Mouse (Mus musculus) intestine, postnatal 0 days (tissue): ENCODE measurements around the gene Cdip1. TPM values are rescaled to one million over a fixed set of nuclear protein-coding genes. Genes with fewer than 3 reads are reported as not detected.

Experiments
- ATAC-seq: fragments of 200-750 bp; cut with Nextera tagmentation; 2 replicates; pipeline ENCODE4 v1.8.0; 2017; ENCODE audit warnings: mild to moderate bottlenecking, moderate TSS enrichment, moderate library complexity
- H3K27ac ChIP-seq: fragments of 300-500 bp; sonication (generic); 2 replicates; pipeline ENCODE4 v1.5.1; 2014; ENCODE audit warnings: mild to moderate bottlenecking, low read depth, low read length, moderate library complexity
- H3K27me3 ChIP-seq: fragments of 300-500 bp; sonication (generic); replicated peaks from 2 replicates; pipeline ENCODE4 v1.6.1; 2014; ENCODE audit warnings: low read length, mixed read lengths; ENCODE audit not compliant: control insufficient read depth, insufficient read depth
- H3K36me3 ChIP-seq: fragments of 300-500 bp; sonication (generic); 2 replicates; pipeline ENCODE4 v1.6.1; 2014; ENCODE audit warnings: mild to moderate bottlenecking, moderate library complexity; ENCODE audit not compliant: control insufficient read depth, insufficient read depth
- H3K4me1 ChIP-seq: fragments of 300-500 bp; sonication (generic); replicated peaks from 2 replicates; pipeline ENCODE4 v1.6.1; 2014; ENCODE audit warnings: antibody characterized with exemption, low read length, mixed read lengths; ENCODE audit not compliant: control insufficient read depth, insufficient read depth
- H3K4me2 ChIP-seq: fragments of 300-500 bp; sonication (generic); replicated peaks from 2 replicates; pipeline ENCODE4 v1.6.1; 2014; ENCODE audit warnings: low read depth, mild to moderate bottlenecking, moderate library complexity
- H3K4me3 ChIP-seq: fragments of 300-500 bp; sonication (generic); 2 replicates; pipeline ENCODE4 v1.5.1; 2014; ENCODE audit warnings: low read depth, low read length
- H3K9ac ChIP-seq: fragments of 300-500 bp; sonication (generic); 2 replicates; pipeline ENCODE4 v1.6.1; 2014; ENCODE audit warnings: mild to moderate bottlenecking, low read depth, low read length
- H3K9me3 ChIP-seq: fragments of 300-500 bp; sonication (generic); 2 replicates; pipeline ENCODE4 v1.6.1; 2016; ENCODE audit warnings: mixed run types; ENCODE audit not compliant: control insufficient read depth
- CTCF ChIP-seq: sonication (generic); IDR thresholded peaks from 2 replicates; pipeline ENCODE4 v1.5.1; 2016; ENCODE audit warnings: low read depth, mild to moderate bottlenecking, control low read depth, antibody characterized with exemption, moderate library complexity
- WGBS: fragments of 180-500 bp; shearing (Covaris S2); extraction: QIAGEN DNeasy Blood & Tissue Kit; methylation state at CpG from one replicate; pipeline ENCODE4 v1.1.7; 2014; 5-methylcytosine and 5-hydroxymethylcytosine counted together
- polyA plus RNA-seq: library from polyadenylated mRNA; unstranded; fragments of >200 nt; fragmentation: Nextera tagmentation; extraction: Ambion mirVana; gene quantifications from 2 replicates; pipeline ENCODE4 v1.2.1, GENCODE M21; 2015

The Cdip1 gene
- polyA plus RNA-seq, 1 experiment from 2014 or later = 68.0 TPM

GRCm38 (mm10) chr16:4718753-4719518 lies 71.2 kb downstream of the Cdip1 start, which contains the start of gene Nmral1:
Gene Nmral1 (minus strand): TSS chr16:4719356.
- Histone ChIP-seq H3K4me2 (peak within 1 kb of the TSS; percentile 79), H3K4me3 (peak within 1 kb of the TSS; percentile 63), H3K9me3 (no peaks in the 10 kb centered on the region), H3K36me3 (no peaks in the 10 kb centered on the region; the same call in 1 of the 2 replicates), H3K9ac (peak within 1 kb of the TSS; percentile 62), H3K4me1 (no peaks in the 10 kb centered on the region; the same call in 1 of the 2 replicates), H3K27me3 (no peaks in the 10 kb centered on the region), H3K27ac (no peak within 1 kb of the TSS)
- ATAC-seq = peak; percentile 83
- WGBS = 17% methylated on average over 33 of the region's 33 CpGs
- no peak for TF ChIP-seq CTCF

- Histone ChIP-seq H3K4me2 (peak overlapping the region; percentile 79; the same call in 1 of the 2 replicates), H3K27ac (no peak overlapping the region), H3K9ac (no peak overlapping the region), H3K36me3 (peaks cover 3% of the 10 kb centered on the region; the same call in 1 of the 2 replicates), H3K27me3 (no peaks in the 10 kb centered on the region), H3K4me3 (no peak overlapping the region), H3K4me1 (no peaks in the 10 kb centered on the region; the same call in 1 of the 2 replicates), H3K9me3 (no peaks in the 10 kb centered on the region)
- TF ChIP-seq CTCF = no peak
- 52% methylated on average over 3 of the region's 3 CpGs for WGBS
- ATAC-seq = no peak
Observed at GRCm38 (mm10) chr16:4717866-4718265, 72.2 kb downstream of the Cdip1 start.

GRCm38 (mm10) chr16:4713861-4714710 lies 76.0 kb downstream of the Cdip1 start:
- Histone ChIP-seq H3K9ac (no peak overlapping the region), H3K27ac (no peak overlapping the region), H3K4me1 (no peaks in the 10 kb centered on the region), H3K36me3 (peaks cover 5% of the 10 kb centered on the region), H3K4me3 (no peak overlapping the region), H3K27me3 (no peaks in the 10 kb centered on the region), H3K4me2 (no peak overlapping the region), H3K9me3 (no peaks in the 10 kb centered on the region)
- 90% methylated on average over 17 of the region's 17 CpGs for WGBS
- no peak for TF ChIP-seq CTCF
- no peak for ATAC-seq

- no peak for TF ChIP-seq CTCF
- no peak for ATAC-seq
- Histone ChIP-seq H3K27ac (no peak overlapping the region), H3K36me3 (peaks cover 34% of the 10 kb centered on the region), H3K4me3 (no peak overlapping the region), H3K27me3 (no peaks in the 10 kb centered on the region), H3K4me2 (no peak overlapping the region), H3K9ac (no peak overlapping the region), H3K9me3 (no peaks in the 10 kb centered on the region), H3K4me1 (no peaks in the 10 kb centered on the region)
- 94% methylated on average over 4 of the region's 4 CpGs for WGBS
Observed at GRCm38 (mm10) chr16:4711173-4711572, 78.9 kb downstream of the Cdip1 start.

GRCm38 (mm10) chr16:4705541-4705940 lies 84.6 kb downstream of the Cdip1 start:
- Histone ChIP-seq H3K36me3 (peaks cover 86% of the 10 kb centered on the region), H3K9ac (no peak overlapping the region), H3K4me2 (no peak overlapping the region), H3K27me3 (no peaks in the 10 kb centered on the region), H3K4me3 (no peak overlapping the region), H3K9me3 (no peaks in the 10 kb centered on the region), H3K4me1 (no peaks in the 10 kb centered on the region), H3K27ac (no peak overlapping the region)
- ATAC-seq = no peak
- no peak for TF ChIP-seq CTCF
- 45% methylated on average over 4 of the region's 4 CpGs for WGBS

GRCm38 (mm10) chr16:4702646-4703045 lies 87.4 kb downstream of the Cdip1 start:
- Histone ChIP-seq H3K9ac (no peak overlapping the region), H3K4me3 (no peak overlapping the region), H3K27me3 (no peaks in the 10 kb centered on the region), H3K4me2 (no peak overlapping the region), H3K9me3 (no peaks in the 10 kb centered on the region), H3K36me3 (peaks cover 90% of the 10 kb centered on the region), H3K4me1 (no peaks in the 10 kb centered on the region), H3K27ac (no peak overlapping the region; the same call in 1 of the 2 replicates)
- no peak for TF ChIP-seq CTCF
- ATAC-seq = no peak
- 48% methylated on average over 1 of the region's 1 CpGs for WGBS
